Mouse (Mus musculus): ENCODE measurements around the gene Adgre5.
A peak's percentile ranks its signal among the peaks of the same experiment; 100 is the strongest.

GRCm38 (mm10) chr8:83782832-83783558 is 41.9 kb upstream of the Adgre5 start:
- peak; percentile 99 for TF ChIP-seq CTCF (IDR thresholded peaks at IDR 0.05; ENCODE audit: low read depth)
- TF ChIP-seq EP300 (optimal IDR thresholded peaks at IDR 0.05), result no peak

All from stomach, postnatal 0 days (tissue).